In genomic region chr2:104041632-104042031, GRCm38 (mm10) we compare ENCODE assay signal across 16 mouse cellular contexts. TPM values are rescaled to one million over a fixed set of nuclear protein-coding genes. Genes with fewer than 3 reads are reported as not detected.
A peak's percentile ranks its signal among the peaks of the same experiment; 100 is the strongest.
DNase-seq lines count a peak whose midpoint lies in the region; ATAC-seq and TF ChIP-seq lines count a peak whose summit lies in the region.
"Had no signal": no experiment of that assay in that cellular context is flagged by ENCODE, and none has a peak within 500 bp of the region (broad histone marks: within the 10 kb centered on the region; RNA-seq: fewer than 3 reads in every experiment).

No protein-coding gene starts in this region.

- H3K4me3 ChIP-seq in kidney, postnatal 0 days (replicated peaks; ENCODE audit: low read depth, low read length), result no peak overlapping the region
- no peak overlapping the region for H3K4me3 ChIP-seq in kidney, embryonic 16.5 days (ENCODE audit: low read length)
- H3K4me3 ChIP-seq in hindbrain, postnatal 0 days (ENCODE audit: low read length), result no peak overlapping the region
- H3K4me3 ChIP-seq: erythroblast, embryonic 14.5 days; hindbrain, embryonic 15.5 days had no signal

- no peaks in the 10 kb centered on the region for H3K4me1 ChIP-seq in kidney, postnatal 0 days (replicated peaks; ENCODE audit: insufficient read depth, low read length)
- H3K4me1 ChIP-seq in kidney, embryonic 16.5 days (ENCODE audit: insufficient read depth, low read length), result no peaks in the 10 kb centered on the region
- no peaks in the 10 kb centered on the region for H3K4me1 ChIP-seq in hindbrain, postnatal 0 days (ENCODE audit: insufficient read depth, low read length)
- H3K4me1 ChIP-seq: hindbrain, embryonic 15.5 days had no signal

- ATAC-seq in kidney, postnatal 0 days (replicated peaks; ENCODE audit: low FRiP score, low read depth), result 0 out of 2 replicates have a peak, but pooled peaks have one; percentile 13
- ATAC-seq in kidney, embryonic 16.5 days (ENCODE audit: low FRiP score, low TSS enrichment), result no peak
- ATAC-seq in inflammation-experienced regulatory T-cells, adult 6 months, result peak; percentile 71
- no peak for ATAC-seq in hindbrain, postnatal 0 days

- 0 out of 2 replicates have a peak, but pooled peaks cover 19% of the 10 kb centered on the region for H3K36me3 ChIP-seq in kidney, postnatal 0 days (ENCODE audit: insufficient read depth, low read length)
- peaks cover 29% of the 10 kb centered on the region for H3K36me3 ChIP-seq in kidney, embryonic 16.5 days (ENCODE audit: insufficient read depth, low read length)
- peaks cover 15% of the 10 kb centered on the region for H3K36me3 ChIP-seq in hindbrain, postnatal 0 days (ENCODE audit: insufficient read depth, low read length)

- H3K27me3 ChIP-seq in kidney, postnatal 0 days (ENCODE audit: insufficient read depth, low read length), result no peaks in the 10 kb centered on the region
- H3K27me3 ChIP-seq in kidney, embryonic 16.5 days (ENCODE audit: insufficient read depth, low read length), result no peaks in the 10 kb centered on the region
- no peaks in the 10 kb centered on the region for H3K27me3 ChIP-seq in hindbrain, postnatal 0 days (ENCODE audit: insufficient read depth, low read length)
- H3K27me3 ChIP-seq: hindbrain, embryonic 15.5 days had no signal

- H3K9me3 ChIP-seq in kidney, postnatal 0 days (replicated peaks; ENCODE audit: low read length), result no peaks in the 10 kb centered on the region
- H3K9me3 ChIP-seq in kidney, embryonic 16.5 days (ENCODE audit: low read length), result no peaks in the 10 kb centered on the region
- no peaks in the 10 kb centered on the region for H3K9me3 ChIP-seq in hindbrain, postnatal 0 days (ENCODE audit: low read length)
- H3K9me3 ChIP-seq: hindbrain, embryonic 15.5 days had no signal

- no peak for TF ChIP-seq CTCF in kidney, postnatal 0 days (IDR thresholded peaks at IDR 0.05; ENCODE audit: low read depth)
- TF ChIP-seq CTCF in hindbrain, postnatal 0 days (IDR thresholded peaks at IDR 0.05; ENCODE audit: low read depth), result no peak

- 42% methylated on average over 5 of the region's 5 CpGs for WGBS in kidney, postnatal 0 days
- WGBS in kidney, embryonic 16.5 days, result 45% methylated on average over 5 of the region's 5 CpGs
- WGBS in hindbrain, postnatal 0 days, result 69% methylated on average over 5 of the region's 5 CpGs

- DNase-seq in kidney, postnatal 0 days (ENCODE audit: low spot score), result peak; percentile 71
- peak; percentile 12 for DNase-seq in CD4-positive, CD25-positive, alpha-beta regulatory T cell, adult 2 months (ENCODE audit: low read depth, low spot score)
- DNase-seq in adrenal gland, adult 8-10 months, result peak; percentile 26
- DNase-seq in layer of hippocampus, postnatal 10 days (ENCODE audit: low spot score in 2 of 2), result no peak
- DNase-seq in frontal cortex, adult 2 months (ENCODE audit: extremely low spot score in 1 of 2, low spot score in 1 of 2), result no peak
- no peak for DNase-seq in hindbrain, postnatal 0 days (ENCODE audit: low spot score)
- DNase-seq: cerebellum, adult 11 months; kidney, postnatal 10 days; right cerebral cortex, postnatal 14 days had no signal

- no peak overlapping the region for H3K27ac ChIP-seq in kidney, postnatal 0 days
- H3K27ac ChIP-seq in kidney, embryonic 16.5 days (ENCODE audit: low read length), result no peak overlapping the region
- no peak overlapping the region for H3K27ac ChIP-seq in hindbrain, postnatal 0 days
- H3K27ac ChIP-seq: hindbrain, embryonic 15.5 days had no signal

- H3K9ac ChIP-seq in kidney, postnatal 0 days (ENCODE audit: low read depth, low read length), result no peak overlapping the region
- no peak overlapping the region for H3K9ac ChIP-seq in kidney, embryonic 16.5 days (replicated peaks; ENCODE audit: low read length)
- no peak overlapping the region for H3K9ac ChIP-seq in hindbrain, postnatal 0 days (replicated peaks; ENCODE audit: low read length)
- H3K9ac ChIP-seq: hindbrain, embryonic 15.5 days had no signal

- no peak overlapping the region for H3K4me2 ChIP-seq in kidney, postnatal 0 days (ENCODE audit: low read length)
- H3K4me2 ChIP-seq in kidney, embryonic 16.5 days (replicated peaks; ENCODE audit: low read depth, low read length), result no peak overlapping the region
- no peak overlapping the region for H3K4me2 ChIP-seq in hindbrain, postnatal 0 days (ENCODE audit: low read depth, low read length)
- H3K4me2 ChIP-seq: hindbrain, embryonic 15.5 days had no signal

RNA-seq across cellular contexts. Expression of gene 4931422A03Rik, which starts 13.5 kb away (rescaled TPM):
- 1.3 and 1.4 TPM in 2 replicates for polyA plus RNA-seq in kidney, postnatal 0 days (2015; fragmentation: Nextera tagmentation; extraction: Ambion mirVana)
- polyA plus RNA-seq in kidney, embryonic 16.5 days (2015; fragmentation: Nextera tagmentation; extraction: Ambion mirVana), result 2.0 and 2.6 TPM in 2 replicates
- total RNA-seq in adrenal gland, adult 8-10 months (2022), result not detected
- 1 to 10 TPM in 1 of 3 experiments, under 1 TPM in 2; 0.52 to 1.2 (median 0.78) TPM for polyA plus RNA-seq in inflammation-experienced regulatory T-cells, adult 6 months (2017; shearing (Covaris generic))
- total RNA-seq in layer of hippocampus, postnatal 10 days (2021), result not detected
- not detected in 2 replicates for polyA plus RNA-seq in frontal cortex, adult 2 months (2012; rRNA removed)
- total RNA-seq in hindbrain, postnatal 0 days (2014; rRNA removed), result not detected in 2 replicates
- 1.9 and 2.5 TPM in 2 replicates for polyA plus RNA-seq in hindbrain, postnatal 0 days (2015; fragmentation: Nextera tagmentation; extraction: Ambion mirVana)
- total RNA-seq: gastrocnemius, adult 18-20 months had no signal
- polyA plus RNA-seq: erythroblast, embryonic 14.5 days had no signal

RNA-seq across cellular contexts. Expression of gene Fbxo3, which starts 14.1 kb away (rescaled TPM):
- 49.0 and 51.5 TPM in 2 replicates for polyA plus RNA-seq in kidney, postnatal 0 days (2015; fragmentation: Nextera tagmentation; extraction: Ambion mirVana)
- 59.7 and 61.1 TPM in 2 replicates for polyA plus RNA-seq in kidney, embryonic 16.5 days (2015; fragmentation: Nextera tagmentation; extraction: Ambion mirVana)
- total RNA-seq in adrenal gland, adult 8-10 months (2022), result 10 to 100 TPM; 88.1 to 93.9 (median 93.1) TPM
- 10 to 100 TPM; 32.6 to 50.3 (median 40.2) TPM for polyA plus RNA-seq in inflammation-experienced regulatory T-cells, adult 6 months (2017; shearing (Covaris generic))
- 10 to 100 TPM; 44.7 to 45.6 TPM for total RNA-seq in layer of hippocampus, postnatal 10 days (2021)
- polyA plus RNA-seq in frontal cortex, adult 2 months (2012; rRNA removed), result 50.2 and 53.9 TPM in 2 replicates
- 59.5 and 70.6 TPM in 2 replicates for total RNA-seq in hindbrain, postnatal 0 days (2014; rRNA removed)
- polyA plus RNA-seq in hindbrain, postnatal 0 days (2015; fragmentation: Nextera tagmentation; extraction: Ambion mirVana), result 65.1 and 67.0 TPM in 2 replicates

RNA-seq across cellular contexts. Expression of gene Gm10912, which starts 24.0 kb away (rescaled TPM):
- not detected in 2 replicates for polyA plus RNA-seq in kidney, postnatal 0 days (2015; fragmentation: Nextera tagmentation; extraction: Ambion mirVana)
- not detected in 2 replicates for polyA plus RNA-seq in kidney, embryonic 16.5 days (2015; fragmentation: Nextera tagmentation; extraction: Ambion mirVana)
- under 1 TPM; 0.30 to 0.68 (median 0.64) TPM for total RNA-seq in adrenal gland, adult 8-10 months (2022)
- polyA plus RNA-seq in inflammation-experienced regulatory T-cells, adult 6 months (2017; shearing (Covaris generic)), result under 1 TPM in 2 of 3 experiments, not detected in 1; 0.47 to 0.50 TPM
- under 1 TPM in 1 of 2 experiments, not detected in 1; 0.34 TPM for total RNA-seq in layer of hippocampus, postnatal 10 days (2021)
- polyA plus RNA-seq in frontal cortex, adult 2 months (2012; rRNA removed), result 0.38 and 0.46 TPM in 2 replicates
- not detected in 2 replicates for total RNA-seq in hindbrain, postnatal 0 days (2014; rRNA removed)
- not detected in 2 replicates for polyA plus RNA-seq in hindbrain, postnatal 0 days (2015; fragmentation: Nextera tagmentation; extraction: Ambion mirVana)
- polyA plus RNA-seq: erythroblast, embryonic 14.5 days; heart, embryonic 14.5 days; hindbrain, embryonic 15.5 days; lung, embryonic 16.5 days had no signal

RNA-seq across cellular contexts. Expression of gene Gm10799, which starts 26.7 kb away (rescaled TPM):
- not detected in 2 replicates for polyA plus RNA-seq in kidney, postnatal 0 days (2015; fragmentation: Nextera tagmentation; extraction: Ambion mirVana)
- polyA plus RNA-seq in kidney, embryonic 16.5 days (2015; fragmentation: Nextera tagmentation; extraction: Ambion mirVana), result not detected in 2 replicates
- total RNA-seq in adrenal gland, adult 8-10 months (2022), result not detected
- polyA plus RNA-seq in inflammation-experienced regulatory T-cells, adult 6 months (2017; shearing (Covaris generic)), result not detected
- total RNA-seq in layer of hippocampus, postnatal 10 days (2021), result not detected
- not detected in 2 replicates for polyA plus RNA-seq in frontal cortex, adult 2 months (2012; rRNA removed)
- not detected in 2 replicates for total RNA-seq in hindbrain, postnatal 0 days (2014; rRNA removed)
- not detected in 2 replicates for polyA plus RNA-seq in hindbrain, postnatal 0 days (2015; fragmentation: Nextera tagmentation; extraction: Ambion mirVana)
- total RNA-seq: gastrocnemius, adult 18-20 months had no signal
- polyA plus RNA-seq: erythroblast, embryonic 14.5 days; heart, embryonic 14.5 days; hindbrain, embryonic 15.5 days; lung, embryonic 16.5 days had no signal

RNA-seq across cellular contexts. Expression of gene Cd59b, which starts 28.0 kb away (rescaled TPM):
- 10.7 and 11.6 TPM in 2 replicates for polyA plus RNA-seq in kidney, postnatal 0 days (2015; fragmentation: Nextera tagmentation; extraction: Ambion mirVana)
- 6.3 and 7.2 TPM in 2 replicates for polyA plus RNA-seq in kidney, embryonic 16.5 days (2015; fragmentation: Nextera tagmentation; extraction: Ambion mirVana)
- total RNA-seq in adrenal gland, adult 8-10 months (2022), result 10 to 100 TPM; 10.7 to 13.2 (median 11.5) TPM
- not detected for polyA plus RNA-seq in inflammation-experienced regulatory T-cells, adult 6 months (2017; shearing (Covaris generic))
- under 1 TPM in 1 of 2 experiments, not detected in 1; 0.51 TPM for total RNA-seq in layer of hippocampus, postnatal 10 days (2021)
- polyA plus RNA-seq in frontal cortex, adult 2 months (2012; rRNA removed), result 4.0 and 6.1 TPM in 2 replicates
- not detected in 2 replicates for total RNA-seq in hindbrain, postnatal 0 days (2014; rRNA removed)
- polyA plus RNA-seq in hindbrain, postnatal 0 days (2015; fragmentation: Nextera tagmentation; extraction: Ambion mirVana), result 3.5 and 3.9 TPM in 2 replicates

Comparison
In these comparisons a context has a peak if more than half of its experiments do, and no peak if none do; other contexts are left out.
1. ATAC-seq: peak in kidney, postnatal 0 days (single experiment) and inflammation-experienced regulatory T-cells, adult 6 months (single experiment); none in kidney, embryonic 16.5 days (single experiment) and hindbrain, postnatal 0 days (single experiment).
2. DNase-seq: peak in kidney, postnatal 0 days (single experiment), CD4-positive, CD25-positive, alpha-beta regulatory T cell, adult 2 months (single experiment) and adrenal gland, adult 8-10 months (single experiment); none in layer of hippocampus, postnatal 10 days (0 of 2), frontal cortex, adult 2 months (0 of 2) and hindbrain, postnatal 0 days (single experiment).